Mouse (Mus musculus) ES-E14 (cell line): ENCODE measurements at regions not wholly inside any gene's neighbourhood (a gene's known extent, or its start where the extent isn't known, plus 50 kb on each side); places are given as distances from the start of the nearest gene placed in this dataset.
A peak's percentile ranks its signal among the peaks of the same experiment; 100 is the strongest.

ENCODE experiments used
- DNase-seq: peaks from one replicate; pipeline ENCODE4 v3.0.0-alpha.2; 2013; ENCODE audit warnings: low read depth, low spot score
- H3K27ac ChIP-seq: 2 replicates; pipeline ENCODE4 v1.5.1; 2012; ENCODE audit warnings: low read depth, mild to moderate bottlenecking, low read length, moderate library complexity, mixed read lengths; ENCODE audit not compliant: poor library complexity, insufficient read depth, severe bottlenecking
- H3K36me3 ChIP-seq: 2 replicates; pipeline ENCODE4 v1.6.1; 2012; ENCODE audit warnings: mild to moderate bottlenecking, low read length, moderate library complexity, mixed read lengths; ENCODE audit not compliant: control insufficient read depth, poor library complexity, insufficient read depth, severe bottlenecking
- H3K4me1 ChIP-seq, 2 experiments: fragments of 150-350 bp in 1 of 2; sonication (generic) in 1 of 2; 2 replicates each; pipeline ENCODE4 v1.6.1; 2012; ENCODE audit warnings: low read length in 2 of 2, mild to moderate bottlenecking in 1 of 2, mixed read lengths in 1 of 2; ENCODE audit not compliant: control insufficient read depth in 2 of 2, insufficient read depth in 2 of 2, poor library complexity in 1 of 2
- H3K4me3 ChIP-seq, 2 experiments: fragments of 150-350 bp in 1 of 2; sonication (generic) in 1 of 2; 2 replicates each; pipeline ENCODE4 v1.5.1; 2012; ENCODE audit warnings: low read length in 2 of 2, low read depth in 1 of 2, mild to moderate bottlenecking in 1 of 2, mixed read lengths in 1 of 2; ENCODE audit not compliant: insufficient read depth in 1 of 2, poor library complexity in 1 of 2, severe bottlenecking in 1 of 2
- H3K9ac ChIP-seq: 2 replicates; pipeline ENCODE4 v1.6.1; 2012; ENCODE audit warnings: low read depth, mild to moderate bottlenecking, low read length, mixed read lengths; ENCODE audit not compliant: poor library complexity, insufficient read depth, severe bottlenecking
- H3K9me3 ChIP-seq: fragments of 150-350 bp; sonication (generic); 2 replicates; pipeline ENCODE4 v1.6.1; 2012; ENCODE audit warnings: low read depth, mild to moderate bottlenecking, low read length; ENCODE audit not compliant: control insufficient read depth, insufficient read depth
- CHD2 ChIP-seq: IDR thresholded peaks from 2 replicates; pipeline ENCODE4 v1.6.1; 2014; ENCODE audit warnings: mild to moderate bottlenecking, low read depth, low read length, inconsistent platforms
- HCFC1 ChIP-seq: IDR thresholded peaks from 2 replicates; pipeline ENCODE4 v1.6.1; 2012; ENCODE audit warnings: low read length, inconsistent platforms, borderline replicate concordance; ENCODE audit not compliant: insufficient read depth
- MAFK ChIP-seq: IDR thresholded peaks from 2 replicates; pipeline ENCODE4 v1.6.1; 2014; ENCODE audit warnings: mild to moderate bottlenecking, low read depth, low read length, inconsistent platforms; ENCODE audit not compliant: insufficient read depth
- ZC3H11A ChIP-seq: IDR thresholded peaks from 2 replicates; pipeline ENCODE4 v1.6.1; 2012; ENCODE audit warnings: low read depth, mild to moderate bottlenecking, inconsistent platforms, low read length, borderline replicate concordance
- ZNF384 ChIP-seq: IDR thresholded peaks from 2 replicates; pipeline ENCODE4 v1.6.1; 2012; ENCODE audit warnings: low read depth, low read length, inconsistent platforms
- in situ Hi-C, 2 experiments: fragments of 600-800 bp; cut with MboI; formaldehyde crosslinking; loops; one replicate each; pipeline ENCODE4 v1.15.1; 2025; ENCODE audit warnings: low sequenced_read_pairs in 2 of 2, inconsistent platforms in 1 of 2; ENCODE audit not compliant: unreplicated experiment in 2 of 2

DNA sequence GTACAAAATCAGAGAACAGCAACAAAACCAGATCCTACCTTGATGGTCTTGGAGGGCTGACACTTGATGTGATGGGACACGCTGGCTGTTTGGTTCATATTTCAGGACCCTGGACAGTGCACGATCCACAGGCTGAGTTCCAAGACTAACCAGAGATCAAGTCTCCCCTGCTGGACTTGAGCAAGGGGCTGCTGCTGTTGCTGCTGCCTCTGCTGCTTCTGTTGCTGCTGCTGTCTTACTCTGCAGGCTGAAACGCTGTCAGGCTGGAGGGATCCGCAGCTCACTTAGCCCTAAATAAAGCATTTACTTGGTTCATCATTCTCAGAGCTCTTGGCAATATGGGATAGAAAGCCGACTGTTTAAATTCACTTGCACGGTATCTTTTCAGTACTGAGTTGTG is 589.8 kb downstream of the Actr3 start:
- H3K4me3 ChIP-seq: no peak overlapping the region
- in situ Hi-C loops: no loop called here
- H3K27ac ChIP-seq: no peak overlapping the region
- DNase-seq: peak; percentile 64
- TF ChIP-seq ZNF384 (no peak), MAFK (no peak), HCFC1 (no peak)
- no peaks in the 10 kb centered on the region for H3K36me3 ChIP-seq
- H3K9me3 ChIP-seq: no peaks in the 10 kb centered on the region
- H3K9ac ChIP-seq: no peak overlapping the region
- no peaks in the 10 kb centered on the region for H3K4me1 ChIP-seq

GRCm38 (mm10) chr1:124825717-124826116 is 609.8 kb downstream of the Actr3 start:
- Histone ChIP-seq H3K9me3 (no peaks in the 10 kb centered on the region), H3K4me1 (no peaks in the 10 kb centered on the region), H3K9ac (no peak overlapping the region), H3K27ac (no peak overlapping the region), H3K4me3 (no peak overlapping the region), H3K36me3 (no peaks in the 10 kb centered on the region)
- in situ Hi-C loops: no loop called here
- TF ChIP-seq MAFK (no peak), CHD2 (no peak), ZC3H11A (no peak), ZNF384 (no peak), HCFC1 (no peak)
- DNase-seq: no peak

DNA sequence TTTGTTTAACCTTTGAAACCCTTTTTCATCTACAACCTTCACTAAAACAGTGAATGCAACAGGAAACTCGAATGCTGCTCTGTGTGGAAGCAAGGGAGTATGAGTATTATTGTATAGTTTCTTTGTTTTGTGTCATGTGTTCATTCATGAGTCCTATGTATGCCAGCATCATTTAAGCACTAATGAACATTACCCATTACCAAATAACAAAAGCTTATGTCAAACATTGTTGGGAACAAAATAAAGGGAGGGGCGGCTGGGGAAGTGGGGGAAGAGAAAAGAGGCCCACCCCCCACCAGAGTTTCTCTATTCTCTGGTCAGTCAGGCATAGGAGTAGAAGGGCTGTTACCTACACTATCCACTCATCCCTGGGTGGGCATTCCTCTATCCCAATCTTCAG is 642.5 kb downstream of the Actr3 start:
- no peaks in the 10 kb centered on the region for H3K36me3 ChIP-seq
- DNase-seq: no peak
- in situ Hi-C loops: no loop called here
- H3K4me1 ChIP-seq: no peaks in the 10 kb centered on the region
- no peak overlapping the region for H3K27ac ChIP-seq
- no peak overlapping the region for H3K9ac ChIP-seq
- no peak overlapping the region for H3K4me3 ChIP-seq
- TF ChIP-seq ZNF384: no peak
- TF ChIP-seq CHD2: no peak
- no peak for TF ChIP-seq HCFC1
- TF ChIP-seq ZC3H11A: no peak
- TF ChIP-seq MAFK: no peak
- H3K9me3 ChIP-seq: no peaks in the 10 kb centered on the region

DNA sequence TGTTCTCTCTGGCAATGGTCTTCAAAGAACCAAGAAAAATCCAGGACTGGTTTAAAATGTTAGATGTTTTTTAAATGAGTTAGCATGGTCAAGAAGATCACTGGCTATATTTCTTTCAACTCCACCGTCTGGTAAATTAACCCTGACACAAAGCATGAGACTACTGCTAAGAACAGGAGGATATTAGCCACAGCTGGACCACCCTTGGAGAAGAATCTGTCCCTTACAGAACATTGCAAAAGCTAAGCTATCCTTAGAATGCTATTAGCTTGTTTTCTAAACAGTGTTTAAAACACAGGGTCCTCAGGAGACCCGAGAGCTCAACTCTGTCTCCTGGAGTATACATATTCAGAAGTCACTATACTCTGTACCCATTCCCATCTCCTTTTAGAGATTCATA is 644.9 kb downstream of the Actr3 start:
- H3K9ac ChIP-seq: no peak overlapping the region
- H3K4me3 ChIP-seq: no peak overlapping the region
- TF ChIP-seq MAFK (no peak), ZC3H11A (no peak), ZNF384 (no peak), CHD2 (no peak), HCFC1 (no peak)
- no peaks in the 10 kb centered on the region for H3K36me3 ChIP-seq
- no peaks in the 10 kb centered on the region for H3K9me3 ChIP-seq
- in situ Hi-C loops: no loop called here
- no peaks in the 10 kb centered on the region for H3K4me1 ChIP-seq
- H3K27ac ChIP-seq: no peak overlapping the region
- no peak for DNase-seq

DNA sequence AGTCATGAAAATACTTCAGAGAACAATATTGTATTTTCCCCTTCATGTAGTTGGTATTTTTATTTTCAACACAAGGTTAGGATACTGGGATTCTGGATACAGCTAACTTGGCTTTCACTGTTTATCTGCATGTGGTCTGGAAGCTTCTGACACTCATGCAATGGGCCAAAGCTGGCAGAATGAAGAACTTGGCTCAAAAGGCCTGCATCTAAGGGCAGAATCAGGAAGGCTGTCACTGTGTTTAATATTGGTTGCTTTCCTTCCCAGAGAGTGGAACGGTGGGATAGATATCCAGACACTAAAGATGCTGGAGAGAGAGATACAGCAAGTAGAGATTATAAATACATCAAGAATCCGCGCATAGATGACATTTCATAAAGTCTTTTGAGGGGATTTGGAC is 645.4 kb downstream of the Actr3 start:
- H3K36me3 ChIP-seq: no peaks in the 10 kb centered on the region
- H3K4me3 ChIP-seq: no peak overlapping the region
- in situ Hi-C loops: no loop called here
- no peak for TF ChIP-seq CHD2
- TF ChIP-seq MAFK: no peak
- no peak overlapping the region for H3K9ac ChIP-seq
- H3K4me1 ChIP-seq: no peaks in the 10 kb centered on the region
- DNase-seq: no peak
- no peak overlapping the region for H3K27ac ChIP-seq
- H3K9me3 ChIP-seq: no peaks in the 10 kb centered on the region
